Mouse (Mus musculus) limb, embryonic 13.5 days (tissue): ENCODE results near the gene Arglu1. TPM values are rescaled to one million over a fixed set of nuclear protein-coding genes. Genes with fewer than 3 reads are reported as not detected.
A peak's percentile ranks its signal among the peaks of the same experiment; 100 is the strongest.

Experiments
- microRNA-seq: library from miRNA; unstranded; fragments of <30 nt; microRNA quantifications from one replicate; pipeline ENCODE4, GENCODE M21; 2016
- polyA plus RNA-seq: library from polyadenylated mRNA; unstranded; fragments of >200 nt; fragmentation: Nextera tagmentation; extraction: Ambion mirVana; gene quantifications from 2 replicates; pipeline ENCODE4 v1.2.1, GENCODE M21; 2015

Gene Arglu1
- polyA plus RNA-seq, 1 experiment from 2014 or later = 188 TPM

Small RNAs within 50 kb of the gene (microRNA-seq; reads per million reads assigned to microRNA genes)
- gene Mir7654 = 8.9 reads per million, percentile 25 among the genes with 10 or more reads in this experiment

Other genes with a start within 250 kb of the Arglu1 start
- gene Efnb2, start 29.3 kb downstream of the Arglu1 start, polyA plus RNA-seq = 32.6 and 33.3 TPM in 2 replicates